Mouse (Mus musculus) left cerebral cortex, postnatal 36 days (tissue): ENCODE measurements at regions not wholly inside any gene's neighbourhood (a gene's known extent, or its start where the extent isn't known, plus 50 kb on each side); places are given as distances from the start of the nearest gene placed in this dataset.

Source experiments
- DNase-seq, 2 experiments: peaks; one replicate each; pipeline ENCODE4 v3.0.0; 2021 to 2022; ENCODE audit warnings: low spot score in 2 of 2, mixed read lengths in 1 of 2
- intact Hi-C: fragments of 180-260 bp; cut with DNase I; formaldehyde crosslinking; loops from one replicate; pipeline ENCODE4 v1.15.1; 2025

DNA sequence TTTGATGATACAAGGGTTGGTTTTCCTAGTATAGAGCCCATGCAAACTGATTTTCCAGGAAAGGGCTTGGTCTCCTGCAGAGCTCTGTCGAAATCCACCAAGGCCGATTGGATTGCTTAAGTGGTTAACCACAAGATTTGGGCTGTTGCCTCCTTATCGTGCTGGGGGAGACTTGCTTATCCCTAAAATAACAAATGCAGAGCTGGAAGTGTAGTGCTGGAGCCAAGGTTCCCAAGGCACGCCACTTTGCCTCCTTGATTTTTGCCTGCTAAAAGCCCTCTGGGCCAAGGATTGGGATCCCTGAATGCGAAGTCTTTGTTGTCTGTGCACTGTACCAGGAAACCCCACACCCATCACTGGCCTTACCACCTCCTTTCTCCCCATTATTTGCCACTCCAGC, 52.8 kb upstream of the Tmem178 start:
- intact Hi-C loops, result no loop called here
- DNase-seq, result no peak

DNA sequence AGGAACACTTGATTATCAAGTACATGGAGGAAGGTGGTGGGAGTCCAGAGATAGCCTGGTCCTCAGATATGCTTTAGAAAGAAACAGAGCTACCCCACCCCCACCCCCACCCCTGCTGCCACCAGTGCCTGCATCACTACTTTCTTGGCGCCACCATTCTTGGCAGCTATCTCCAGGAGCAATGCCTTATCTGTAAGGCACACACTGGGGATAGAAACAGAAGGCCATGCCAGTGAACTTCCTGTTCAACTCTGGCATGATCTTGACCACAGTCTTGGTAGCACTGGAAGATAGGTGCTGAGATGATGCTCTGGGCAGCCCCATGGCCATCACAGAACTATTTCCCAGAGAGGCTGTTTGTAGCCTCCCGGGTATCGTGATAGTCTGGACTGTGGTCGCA, 55.3 kb upstream of the Tmem178 start:
- intact Hi-C loops, result no loop called here
- DNase-seq, result no peak

DNA sequence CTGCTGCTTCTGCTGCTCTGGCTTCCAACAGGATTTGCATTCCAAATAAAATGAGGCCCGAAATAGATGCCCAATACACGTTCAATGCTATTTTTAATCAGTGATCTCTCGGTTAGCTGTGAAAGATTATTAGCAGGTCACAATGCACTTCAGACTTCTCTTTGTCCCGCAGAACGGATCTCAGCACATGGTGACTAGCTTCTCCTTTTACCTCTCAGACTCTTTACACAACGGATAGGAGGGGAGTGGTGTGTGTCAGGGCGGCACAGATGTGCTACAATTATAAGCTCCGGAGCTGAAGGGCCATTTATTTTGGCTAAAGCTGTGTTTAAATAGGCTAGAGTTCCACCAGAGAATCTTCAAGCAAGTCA, 56.7 kb upstream of the Tmem178 start:
- intact Hi-C loops, result no loop called here
- no peak for DNase-seq

DNA sequence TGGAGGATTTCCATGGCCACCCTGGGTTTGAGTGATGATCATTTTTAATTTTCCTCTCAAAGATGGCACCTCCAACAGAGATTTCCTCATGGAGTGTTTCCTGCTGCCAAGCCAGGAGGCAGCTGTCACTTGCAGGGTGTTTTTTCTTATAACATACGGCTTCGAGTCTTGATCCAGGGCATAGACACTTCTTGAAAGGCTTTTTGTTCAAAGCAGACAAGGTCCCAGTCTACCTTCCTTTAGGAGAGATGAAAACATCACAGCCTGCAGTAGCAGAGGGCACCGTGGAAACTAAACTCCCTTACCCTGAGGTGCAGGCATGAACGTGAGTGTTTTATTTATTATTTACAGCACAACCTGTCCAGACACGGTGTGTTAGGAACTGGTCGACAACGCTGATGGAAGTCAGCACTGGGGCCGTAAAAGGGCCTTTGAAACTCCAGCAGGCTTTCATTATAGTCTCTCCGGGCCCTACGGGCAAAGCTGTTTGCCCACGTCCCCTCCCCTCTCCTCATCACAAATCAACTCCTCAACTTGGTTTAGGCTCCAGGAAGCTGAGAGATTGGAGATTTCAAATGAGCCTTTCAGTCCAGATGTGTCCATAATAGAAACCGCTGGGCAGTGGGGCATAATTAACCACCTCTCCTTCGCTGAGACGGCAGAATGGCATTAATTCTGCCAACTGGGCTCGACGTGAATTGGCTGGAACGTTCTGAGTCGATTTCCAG, 57.2 kb upstream of the Tmem178 start:
- no peak for DNase-seq
- intact Hi-C loops, result no loop called here

DNA sequence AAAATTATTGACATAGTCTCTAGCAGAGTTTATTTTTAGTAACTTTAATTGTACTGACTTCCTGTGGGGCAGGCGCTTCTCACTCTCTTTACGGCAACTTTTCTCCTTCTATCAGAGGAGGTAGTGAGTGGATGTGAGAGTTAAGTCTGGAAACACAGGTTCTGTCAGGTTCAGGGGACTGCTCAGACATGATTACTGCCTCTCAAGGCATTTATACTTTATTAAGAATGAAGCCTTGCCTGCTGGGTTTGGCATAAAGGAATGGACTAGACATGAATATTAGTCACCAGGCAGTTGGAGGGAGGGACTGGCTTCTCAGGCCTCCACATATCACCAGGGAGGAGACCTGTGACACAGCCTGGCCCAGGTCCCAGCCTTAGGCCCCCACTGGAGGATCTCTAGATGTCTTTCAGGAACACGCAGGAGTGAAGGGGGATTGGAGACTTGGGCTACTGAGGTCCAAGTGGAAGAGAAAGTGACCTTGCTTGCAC, 58.2 kb upstream of the Tmem178 start:
- intact Hi-C loops, result no loop called here
- no peak for DNase-seq

DNA sequence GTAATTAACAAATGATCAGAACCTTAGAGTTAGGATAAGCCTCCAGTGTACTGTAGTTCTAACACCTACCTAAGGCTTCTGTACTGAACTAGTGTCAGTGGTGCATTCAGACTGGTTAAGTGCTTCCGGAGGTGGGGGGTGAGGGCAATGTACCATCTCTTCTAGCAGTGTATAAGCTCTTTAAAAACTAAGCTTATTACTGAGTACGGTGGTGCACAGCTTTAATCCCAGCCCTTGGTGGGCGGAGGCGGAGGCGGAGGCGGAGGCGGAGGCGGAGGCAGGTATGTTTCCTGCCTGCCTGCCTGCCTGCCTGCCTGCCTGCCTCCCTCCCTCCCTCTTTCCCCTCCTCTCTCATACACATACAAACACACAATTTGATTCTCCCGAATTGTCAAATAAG, 58.7 kb upstream of the Tmem178 start:
- no peak for DNase-seq
- intact Hi-C loops, result no loop called here

DNA sequence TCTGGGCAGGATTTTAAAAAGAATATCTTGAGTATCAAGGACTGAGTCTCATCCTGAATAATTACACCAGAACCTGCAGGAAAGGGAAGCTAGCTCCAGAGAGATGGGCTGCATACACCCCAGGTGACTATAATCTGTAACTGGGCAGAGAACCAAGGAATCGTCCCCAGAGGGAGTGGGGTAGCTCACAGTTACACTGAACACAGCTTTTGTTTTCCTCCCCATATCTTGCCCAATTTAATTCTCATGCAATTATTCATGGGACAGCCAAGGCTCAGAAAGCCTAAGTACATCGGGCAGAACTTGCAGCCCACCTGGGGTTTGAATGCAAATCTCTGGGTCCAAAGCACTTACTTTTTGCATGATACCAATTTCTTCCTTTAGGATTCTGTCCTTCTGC, 59.5 kb upstream of the Tmem178 start:
- intact Hi-C loops, result no loop called here
- DNase-seq, result no peak

DNA sequence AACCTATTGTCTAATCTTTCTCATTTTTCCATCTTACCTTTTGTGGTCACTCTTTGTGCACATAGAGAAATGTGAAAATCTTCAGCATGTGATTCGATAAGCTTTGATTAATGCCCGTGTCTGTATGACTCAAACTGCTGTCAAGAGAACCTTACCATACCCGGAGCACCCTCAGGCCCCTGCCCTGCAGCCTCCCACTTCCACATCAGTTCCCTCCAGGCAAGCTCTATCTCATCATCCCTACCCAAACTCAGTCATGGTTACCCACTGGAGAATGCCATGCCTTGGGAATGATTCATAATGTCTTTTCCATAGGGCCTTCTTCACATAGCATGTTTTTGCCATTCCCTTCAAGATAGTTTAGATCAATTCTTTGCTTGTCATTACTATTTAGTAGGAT, 62.0 kb upstream of the Tmem178 start:
- DNase-seq, result no peak
- intact Hi-C loops, result no loop called here

DNA sequence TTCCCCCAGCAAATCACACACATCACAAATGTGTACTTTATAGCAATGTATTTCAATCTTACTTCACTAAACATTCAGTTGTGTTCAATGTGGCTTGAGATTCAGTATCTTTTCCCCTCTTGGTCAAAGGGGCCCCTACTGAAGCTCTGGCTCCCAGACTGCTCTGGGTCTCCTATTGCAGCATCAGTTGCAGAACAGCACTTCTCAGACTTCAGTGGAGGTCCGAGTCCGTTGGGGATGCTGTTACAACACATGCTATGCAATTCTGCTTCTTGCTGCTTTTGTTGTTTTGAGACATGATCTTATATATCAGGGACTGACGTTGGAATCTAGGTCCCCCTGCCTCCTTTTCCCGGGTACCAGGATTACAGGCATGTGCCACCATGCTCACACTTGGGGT, 64.1 kb upstream of the Tmem178 start:
- intact Hi-C loops, result no loop called here
- no peak for DNase-seq

DNA sequence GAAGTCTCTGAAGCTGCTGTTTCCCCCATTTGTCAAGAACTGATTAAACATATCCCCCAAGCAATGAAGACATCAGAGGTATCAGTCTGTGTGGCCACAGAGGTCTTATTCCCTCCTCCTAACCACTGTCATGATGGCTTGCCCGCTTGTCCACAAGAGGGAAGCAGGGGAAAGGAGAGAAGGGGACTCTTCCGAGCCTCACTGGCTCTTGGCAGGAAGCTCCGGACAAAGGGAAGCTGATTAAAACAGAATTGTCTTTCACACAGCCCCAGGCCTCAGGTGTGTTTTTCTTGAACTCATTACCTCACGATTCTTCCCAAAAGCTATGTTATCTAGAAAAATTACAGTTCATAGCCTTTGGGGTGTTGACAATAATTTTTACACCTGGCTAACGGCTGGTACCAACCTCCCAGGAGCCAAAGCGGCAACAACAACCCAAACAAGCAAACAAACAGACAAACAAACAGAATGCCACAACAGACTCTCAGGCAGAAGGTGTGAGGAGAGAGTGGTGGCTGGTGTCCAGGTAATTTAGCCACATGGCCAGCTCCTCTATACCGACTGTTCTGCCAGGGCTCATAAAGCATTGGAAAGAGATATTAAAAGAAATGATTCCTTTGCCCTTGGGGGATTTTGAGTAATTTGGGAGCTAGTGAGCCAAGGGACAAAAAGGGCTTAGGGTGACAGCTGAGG, 68.9 kb upstream of the Tmem178 start:
- intact Hi-C loops, result loop anchor here (5.0 kb wide), 1 partner anchor 107 kb away; no protein-coding TSS in a partner anchor
- DNase-seq, result no peak

DNA sequence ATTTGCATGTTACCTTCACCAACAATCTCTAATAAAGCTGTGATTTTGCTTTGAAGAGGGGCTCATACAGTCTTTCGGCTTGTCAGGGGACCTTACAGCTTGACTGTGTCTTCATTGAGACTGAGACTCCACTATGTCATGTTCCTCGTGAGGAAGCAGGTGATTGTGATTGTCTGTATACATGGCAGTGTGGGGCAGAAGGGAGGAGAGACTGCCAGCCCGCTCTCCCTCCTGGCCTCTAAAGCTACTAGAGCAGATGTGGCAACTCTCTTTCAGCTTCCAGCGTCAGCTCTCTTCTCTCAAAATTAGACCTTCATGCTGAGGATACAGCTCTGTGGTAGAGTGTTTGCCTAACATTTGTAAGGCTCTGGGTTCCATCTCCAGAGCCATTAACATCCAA, 73.5 kb upstream of the Tmem178 start:
- no peak for DNase-seq
- intact Hi-C loops, result no loop called here

DNA sequence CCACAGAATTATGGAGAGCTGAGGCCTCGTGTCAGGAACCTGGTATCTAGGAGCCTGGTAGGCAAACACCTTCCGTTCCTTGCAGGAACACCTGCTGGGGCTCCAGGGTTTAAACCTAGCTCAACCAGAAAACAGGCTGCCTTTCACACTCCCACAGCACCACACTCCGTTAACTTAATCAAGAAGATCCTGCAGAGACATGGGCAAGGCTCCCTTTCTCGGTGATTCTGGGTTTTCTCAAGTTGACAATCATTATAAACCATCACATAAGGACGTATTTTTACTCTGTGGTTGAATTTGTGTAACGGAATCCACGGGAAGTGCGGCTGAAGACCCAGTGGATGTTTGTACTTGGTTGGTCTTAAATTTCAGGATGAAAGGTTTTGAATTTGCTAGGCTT, 82.1 kb upstream of the Tmem178 start:
- DNase-seq, result no peak
- intact Hi-C loops, result no loop called here

DNA sequence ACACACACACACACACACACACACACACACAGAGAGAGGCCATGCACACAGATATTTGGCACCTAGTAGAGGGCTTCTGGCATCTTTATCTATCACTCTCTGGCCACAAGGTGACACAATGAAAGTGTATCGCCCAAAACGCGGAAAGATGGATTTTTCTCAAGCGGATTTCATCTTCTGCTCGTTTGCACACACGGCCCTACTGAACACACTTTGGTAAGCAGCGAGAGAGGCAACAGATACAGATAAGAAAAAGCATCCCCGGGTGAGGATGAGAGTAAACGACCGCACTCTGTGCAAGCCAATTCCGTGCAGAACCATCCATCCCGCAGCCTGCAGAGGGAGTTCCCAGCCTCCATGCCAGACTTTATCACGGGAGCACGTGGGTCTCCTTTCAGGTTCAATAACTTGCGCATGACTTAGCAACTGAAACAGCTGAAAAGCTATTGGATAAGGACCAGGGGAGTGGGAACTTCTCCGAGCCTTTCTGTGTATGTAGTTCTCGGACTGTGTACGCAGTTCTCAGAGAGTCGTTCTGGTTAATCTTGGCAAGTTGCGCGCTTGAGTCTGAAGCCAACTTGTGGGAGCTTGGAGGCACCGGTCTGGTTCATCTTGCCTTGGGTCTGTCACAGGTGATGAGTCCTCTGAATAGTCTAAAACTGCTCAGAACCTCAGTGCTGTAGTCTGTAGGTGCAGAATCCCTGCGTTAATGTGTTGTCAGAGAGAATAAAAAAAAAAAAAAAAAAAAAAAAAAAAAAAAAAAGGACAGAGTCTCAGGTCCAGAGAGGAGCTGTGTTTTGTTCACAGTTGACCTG, 97.2 kb upstream of the Tmem178 start:
- DNase-seq, result peak in 1 of 2 experiments; percentile 25
- intact Hi-C loops, result no loop called here

DNA sequence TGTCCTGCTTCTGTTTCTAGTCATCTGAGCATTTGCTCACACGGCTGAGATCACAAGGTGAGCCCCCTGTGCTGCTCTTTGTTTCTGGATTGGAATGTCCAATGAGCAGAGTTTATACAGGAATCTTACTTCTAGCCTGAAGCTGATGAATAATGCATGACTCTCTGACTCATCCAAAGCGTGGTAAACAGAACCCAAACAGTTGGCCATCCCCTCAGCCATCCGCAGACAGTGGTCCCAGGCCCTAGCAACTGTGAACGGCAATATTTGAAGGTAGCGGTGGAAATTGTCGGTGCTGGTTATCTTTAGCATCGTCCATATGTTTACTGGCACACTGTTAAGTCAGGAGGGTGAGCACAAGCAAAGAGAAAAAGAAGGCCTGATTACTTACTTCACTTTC, 99.1 kb upstream of the Tmem178 start:
- DNase-seq, result peak; percentile 44 to 47
- intact Hi-C loops, result no loop called here

DNA sequence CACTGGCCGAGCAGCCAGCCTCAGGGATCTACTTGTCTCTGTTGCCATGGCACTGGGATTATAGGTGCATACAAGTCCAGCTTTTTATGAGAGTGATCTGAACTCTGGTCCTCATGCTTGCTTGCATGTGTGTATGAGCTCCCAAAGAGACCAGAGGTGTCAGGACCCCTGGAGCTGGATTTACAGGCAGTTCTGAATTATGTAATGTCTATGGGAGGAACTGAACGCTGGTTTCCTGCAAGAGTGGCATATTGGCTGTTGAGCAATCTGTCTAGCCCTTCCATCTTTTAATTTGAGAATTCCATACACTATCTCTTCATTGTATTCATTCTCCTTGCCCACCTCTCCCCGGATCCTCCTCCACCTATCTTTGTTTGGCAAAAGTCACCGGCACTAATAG, 102.5 kb upstream of the Tmem178 start:
- intact Hi-C loops, result no loop called here
- DNase-seq, result no peak

DNA sequence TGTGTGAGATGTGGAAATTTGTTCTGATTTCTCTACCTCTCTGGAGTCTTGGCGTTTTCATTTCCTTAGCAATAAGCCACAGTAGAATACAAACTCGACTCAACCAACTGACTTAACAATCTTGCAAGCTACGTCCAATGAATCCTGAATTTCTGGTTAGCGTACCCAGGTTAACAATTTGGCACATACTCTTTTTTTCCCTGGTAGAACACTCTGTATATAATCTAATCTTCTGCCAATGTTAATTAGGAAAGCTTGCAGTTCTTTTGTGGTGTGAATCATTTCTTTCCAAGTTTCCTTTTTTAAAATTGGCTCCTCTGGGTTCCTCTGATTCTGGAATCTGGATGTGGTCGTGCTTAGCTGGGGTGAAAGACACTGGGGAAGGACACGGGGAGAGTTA, 103.5 kb upstream of the Tmem178 start:
- intact Hi-C loops, result no loop called here
- no peak for DNase-seq

DNA sequence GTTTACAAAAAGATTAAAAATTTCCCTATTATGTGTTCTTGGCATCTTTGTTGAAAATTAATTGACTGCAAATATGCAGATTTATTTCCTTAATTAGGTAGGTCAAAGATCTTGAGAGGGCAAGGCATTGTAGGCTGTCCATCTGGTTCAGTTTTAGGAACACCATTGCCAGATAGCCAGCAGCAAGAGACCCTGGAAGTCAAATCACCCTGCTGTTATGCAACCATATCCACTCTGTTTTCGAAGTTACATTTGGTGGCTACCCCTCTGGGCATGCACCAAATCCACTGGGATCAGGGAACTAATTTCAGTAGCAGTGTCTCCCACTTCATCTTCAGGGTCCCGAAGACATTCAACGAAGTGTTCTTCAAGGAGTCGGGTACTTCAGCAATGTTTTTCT, 104.0 kb upstream of the Tmem178 start:
- intact Hi-C loops, result no loop called here
- DNase-seq, result no peak

DNA sequence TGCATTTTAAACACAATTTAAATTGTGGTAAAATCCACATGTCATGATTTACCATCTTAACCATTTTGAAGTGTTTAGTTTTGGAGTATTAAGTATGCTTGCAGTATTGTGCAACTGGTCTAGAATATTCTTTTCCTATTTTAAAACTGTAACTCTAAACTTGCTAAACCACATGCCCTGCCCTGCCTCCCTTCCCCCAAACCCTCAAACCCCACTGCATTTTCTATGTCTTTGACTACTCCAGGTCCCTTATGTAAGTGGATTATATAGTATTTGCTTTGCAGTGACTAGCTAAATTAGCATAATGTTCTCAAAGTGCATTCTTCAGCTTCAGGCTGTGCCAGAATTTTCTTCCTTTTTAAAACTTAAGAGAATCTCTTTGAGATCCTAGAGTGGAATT, 106.4 kb upstream of the Map4k3 start:
- no peak for DNase-seq
- intact Hi-C loops, result no loop called here

DNA sequence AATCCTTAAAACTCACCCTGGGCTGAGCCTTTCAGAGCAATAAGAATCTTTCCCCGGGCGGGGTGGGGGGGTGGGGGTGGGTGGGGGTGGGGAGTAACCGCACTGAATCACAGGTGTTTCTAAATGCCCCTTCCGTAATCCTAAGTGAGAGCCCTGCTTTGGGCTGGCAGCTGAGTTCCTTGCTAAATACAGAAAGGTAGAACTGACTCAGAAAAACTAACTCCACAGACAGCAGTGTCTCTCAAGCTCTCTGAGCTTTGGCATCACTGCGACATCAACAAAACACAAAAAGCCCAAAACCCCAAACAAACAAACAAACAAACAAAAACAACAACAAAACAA, 105.9 kb upstream of the Map4k3 start:
- intact Hi-C loops, result no loop called here

DNA sequence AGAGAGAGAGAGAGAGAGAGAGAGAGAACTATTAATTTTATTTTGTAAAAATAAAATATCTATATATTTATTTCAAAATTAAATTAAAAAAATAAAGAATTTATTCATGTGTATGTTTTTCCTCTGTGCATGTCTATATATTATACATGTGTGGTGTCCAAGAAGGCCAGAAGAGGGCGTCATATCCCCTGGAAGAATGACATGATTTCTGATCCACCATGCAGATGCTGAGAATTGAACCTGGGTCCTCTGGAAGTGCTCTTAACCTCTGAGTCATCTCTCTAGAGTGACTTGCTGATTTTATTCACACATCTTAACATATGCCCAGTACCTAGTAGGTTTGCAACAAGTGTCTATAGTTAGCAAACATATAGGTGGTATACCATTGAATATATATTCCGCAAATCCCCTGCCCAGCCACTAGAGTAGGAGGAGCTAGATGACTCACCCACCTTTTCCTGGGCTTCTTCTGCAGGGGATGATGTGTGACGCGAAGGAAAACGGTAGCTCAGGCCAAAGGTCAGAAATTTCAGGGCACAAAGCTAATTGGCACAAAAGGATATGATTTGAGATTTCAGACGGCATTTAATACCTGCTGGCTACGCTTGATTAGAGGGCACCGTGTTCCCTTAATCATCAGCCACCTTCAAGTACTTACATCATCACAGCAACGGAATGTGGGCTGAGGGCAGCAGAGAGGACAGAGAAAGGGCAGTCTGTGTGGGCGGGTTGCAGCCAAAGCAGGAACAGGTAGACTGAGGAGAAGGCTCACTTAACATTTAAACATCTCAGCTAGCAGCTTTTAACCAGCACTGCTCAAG, 105.3 kb upstream of the Map4k3 start:
- no peak for DNase-seq
- intact Hi-C loops, result no loop called here

More for the DNA sequence above, 105.9 kb upstream of the Map4k3 start:
- no peak for DNase-seq
